Mouse (Mus musculus): ENCODE measurements around the gene Olfr644. TPM values are rescaled to one million over a fixed set of nuclear protein-coding genes. Genes with fewer than 3 reads are reported as not detected.

Olfr644 gene
- not detected in 2 replicates for polyA plus RNA-seq (2012; rRNA removed)

DNA sequence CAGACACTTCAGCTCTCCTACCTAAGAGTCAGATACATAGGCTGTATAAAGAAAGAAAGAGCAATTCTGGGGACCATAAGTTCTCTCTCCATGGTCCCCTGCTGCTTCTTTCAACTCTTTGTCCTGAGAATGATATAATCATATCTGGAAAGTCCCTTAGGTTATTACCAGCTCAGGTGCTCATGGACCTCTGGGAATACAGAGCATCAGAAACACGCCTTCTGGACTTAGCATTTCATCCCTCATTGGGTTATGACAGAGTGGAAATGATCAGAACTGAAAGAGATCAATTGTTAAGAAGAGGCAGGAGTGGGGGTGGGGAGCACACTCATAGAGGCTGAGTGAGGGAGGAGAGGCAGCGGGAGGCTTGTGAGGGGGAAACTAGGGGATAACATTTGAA, at the start of gene Olfr644:
TSS of gene Olfr644 (minus strand) at position 101 of the 400 bp plus-strand sequence.
- no peak for DNase-seq (ENCODE audit: low read depth)

DNA sequence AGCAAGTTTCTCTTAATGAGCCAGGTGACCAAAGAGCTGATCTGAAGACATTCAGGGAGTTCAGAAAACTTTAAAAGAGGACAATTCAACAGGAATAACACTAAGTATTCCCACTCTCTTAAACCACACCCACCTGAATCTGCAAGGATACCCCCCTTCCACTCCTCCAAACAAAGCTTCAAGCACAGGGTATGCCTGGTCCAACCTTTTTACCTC, 33.0 kb upstream of the Olfr644 start, which contains the start of gene Olfr646:
TSS of gene Olfr646 (plus strand) at position 117 of the 216 bp plus-strand sequence.
- no peak for DNase-seq (ENCODE audit: low read depth)

DNA sequence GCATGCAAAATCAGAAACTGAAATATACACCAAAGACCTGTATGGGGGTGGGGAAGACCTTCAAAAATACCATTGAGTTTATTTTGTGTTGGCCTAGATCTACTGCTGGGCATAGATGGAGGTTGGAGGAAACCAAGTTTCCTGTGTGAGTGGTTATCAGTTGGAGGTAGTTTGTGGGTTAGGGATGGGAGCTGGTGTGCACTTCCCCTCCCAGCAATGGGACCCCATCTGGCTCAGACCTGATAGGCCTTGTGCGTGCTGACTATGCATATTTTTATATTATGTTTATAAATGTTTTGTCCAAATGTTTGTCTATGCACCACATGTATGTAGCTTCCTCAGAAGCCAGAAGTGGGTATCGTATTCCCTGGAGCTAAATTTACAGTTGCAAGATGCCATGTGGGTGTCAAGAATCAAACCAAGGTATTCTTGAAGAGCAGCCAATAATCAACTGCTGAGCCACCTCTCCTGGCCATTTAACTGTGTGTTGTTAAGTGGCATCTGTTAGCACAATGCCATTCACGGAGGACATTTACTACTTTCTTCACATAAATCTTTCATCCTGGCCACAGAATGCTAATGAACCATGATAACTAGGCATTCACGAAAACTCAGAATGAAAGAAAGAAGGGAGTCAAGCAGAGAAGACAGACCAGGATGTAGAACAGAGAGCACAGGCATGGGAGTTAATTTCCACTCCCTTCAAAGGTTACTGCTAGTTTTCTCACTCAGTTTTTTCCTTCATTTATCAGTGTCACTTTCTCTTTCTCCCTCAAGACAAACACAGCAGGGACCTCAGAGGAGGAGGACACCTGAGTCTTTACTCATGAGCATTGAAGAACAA, 32.5 kb upstream of the Olfr644 start:
- DNase-seq (ENCODE audit: low read depth), result no peak

DNA sequence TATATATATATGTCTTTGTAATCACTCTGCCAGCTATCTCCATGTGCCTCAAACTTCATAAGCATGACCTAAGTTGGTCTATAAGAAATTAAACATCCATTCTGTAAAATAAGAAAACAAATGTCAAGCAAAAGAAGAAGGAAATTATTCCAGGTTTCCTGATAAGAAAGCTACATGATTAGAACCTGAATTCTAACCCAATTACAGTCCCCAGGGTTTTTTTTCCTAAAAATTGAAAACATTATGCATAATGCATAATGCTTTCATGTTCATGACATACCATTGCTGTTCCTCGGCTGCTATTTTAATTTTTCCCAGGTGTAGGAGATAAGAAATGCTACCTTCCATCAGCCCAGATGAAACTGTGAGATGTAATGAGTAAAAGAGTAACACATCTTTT, 13.7 kb upstream of the Olfr644 start, which contains the start of gene Olfr645:
TSS of gene Olfr645 (minus strand) at position 101 of the 400 bp plus-strand sequence.
- no peak for DNase-seq (ENCODE audit: low read depth)

DNA sequence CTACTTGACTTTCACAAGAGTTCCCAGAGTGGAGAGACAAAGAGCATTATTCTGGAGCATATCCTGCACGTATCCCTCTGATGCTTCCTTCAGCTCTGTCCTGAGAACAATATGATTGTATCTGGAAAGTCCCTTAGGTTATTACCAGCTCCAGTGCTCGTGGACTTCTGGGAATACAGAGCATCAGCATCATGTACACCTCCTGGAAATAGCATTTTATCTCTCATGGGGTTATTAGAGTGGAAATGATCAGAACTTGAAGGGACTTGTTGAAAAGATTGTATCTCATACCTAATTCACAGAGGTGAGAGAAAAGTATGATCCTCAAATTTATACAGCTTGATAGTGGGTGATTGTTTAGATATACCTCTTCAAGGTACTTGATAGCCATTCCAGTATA, 10.3 kb downstream of the Olfr644 start, which contains the start of gene 4930516K23Rik:
TSS of gene 4930516K23Rik (minus strand) at position 101 of the 400 bp plus-strand sequence.
- no peak for DNase-seq (ENCODE audit: low read depth)

DNA sequence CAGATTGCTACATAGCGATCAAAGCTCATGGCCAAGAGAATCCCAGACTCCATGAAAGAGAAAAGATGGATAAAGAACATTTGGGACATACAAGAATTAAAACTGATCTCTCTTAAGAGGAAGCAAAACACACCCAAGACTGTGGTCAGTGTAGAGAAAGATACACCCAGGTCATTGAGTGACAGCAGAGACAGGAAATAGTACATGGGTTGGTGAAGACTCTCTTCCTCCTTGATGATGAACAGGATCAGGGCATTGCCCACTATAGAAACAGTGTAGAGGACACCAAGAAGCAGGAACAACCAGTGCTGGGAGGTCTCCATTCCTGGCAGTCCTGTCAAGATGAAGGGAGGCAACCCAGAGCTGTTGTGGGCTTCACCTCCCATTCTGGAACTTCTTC, 12.5 kb downstream of the Olfr644 start:
- no peak for DNase-seq (ENCODE audit: low read depth)

DNA sequence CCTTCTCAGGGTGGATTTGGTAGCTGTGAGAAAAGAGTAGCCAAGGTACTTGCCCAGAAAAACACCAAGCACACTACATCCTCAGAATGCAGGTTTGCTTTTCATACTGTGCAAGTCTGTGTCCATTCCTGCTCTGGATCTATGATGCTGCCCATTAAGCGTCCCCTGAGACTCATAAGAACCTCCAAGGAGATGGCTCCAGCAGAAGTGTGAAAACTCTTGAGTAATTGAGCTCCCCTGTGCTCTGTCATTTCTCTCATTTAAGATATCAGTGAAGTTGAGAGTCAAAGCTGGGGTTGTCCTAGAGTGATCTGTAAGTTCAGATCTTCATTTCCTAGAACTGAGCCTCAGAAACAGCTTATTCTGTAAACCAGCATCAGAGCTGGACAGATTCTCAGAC, 19.1 kb downstream of the Olfr644 start, which contains the start of gene Olfr642:
TSS of gene Olfr642 (minus strand) at position 101 of the 400 bp plus-strand sequence.
- DNase-seq (ENCODE audit: low read depth), result no peak

DNA sequence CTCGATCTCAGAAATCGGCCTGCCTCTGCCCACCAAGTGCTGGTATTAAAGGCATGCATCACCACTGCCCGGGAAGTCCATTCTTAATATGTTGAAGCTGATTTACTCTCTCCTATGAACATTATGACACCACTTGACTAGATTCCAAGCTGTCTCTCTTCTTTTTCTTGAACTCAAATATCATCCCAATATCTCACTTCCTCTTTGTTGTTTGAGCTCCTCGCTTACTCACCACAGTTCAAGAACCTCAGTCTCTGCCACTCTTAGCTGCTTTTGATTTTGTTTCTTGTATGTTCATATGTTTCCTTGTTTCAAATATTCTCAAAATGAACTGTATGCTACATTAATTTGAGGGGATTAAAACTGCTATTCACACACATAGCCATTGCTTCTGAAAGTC, 20.9 kb downstream of the Olfr644 start:
- DNase-seq (ENCODE audit: low read depth), result no peak

DNA sequence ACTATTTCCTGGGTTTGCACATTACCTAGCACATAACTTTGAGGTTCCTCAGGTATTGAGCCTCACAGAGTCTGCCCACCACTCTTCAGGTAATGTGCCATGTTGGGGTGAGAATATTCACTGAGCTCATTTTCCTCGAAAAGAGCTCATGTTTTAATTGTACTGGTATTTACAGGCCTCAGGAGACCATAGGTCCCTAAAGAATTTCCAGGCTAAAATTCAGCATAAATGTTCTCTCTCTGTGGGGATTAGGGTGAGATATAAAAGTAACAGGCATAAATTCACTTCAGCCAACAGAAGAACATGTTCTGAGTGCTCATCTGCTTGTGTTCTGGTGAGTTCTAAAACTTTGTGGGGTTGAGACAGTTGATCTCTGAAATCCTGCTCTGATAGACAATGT, 36.5 kb downstream of the Olfr644 start, which contains the start of gene Olfr641:
TSS of gene Olfr641 (plus strand) at position 301 of the 400 bp plus-strand sequence.
- DNase-seq (ENCODE audit: low read depth), result no peak

DNA sequence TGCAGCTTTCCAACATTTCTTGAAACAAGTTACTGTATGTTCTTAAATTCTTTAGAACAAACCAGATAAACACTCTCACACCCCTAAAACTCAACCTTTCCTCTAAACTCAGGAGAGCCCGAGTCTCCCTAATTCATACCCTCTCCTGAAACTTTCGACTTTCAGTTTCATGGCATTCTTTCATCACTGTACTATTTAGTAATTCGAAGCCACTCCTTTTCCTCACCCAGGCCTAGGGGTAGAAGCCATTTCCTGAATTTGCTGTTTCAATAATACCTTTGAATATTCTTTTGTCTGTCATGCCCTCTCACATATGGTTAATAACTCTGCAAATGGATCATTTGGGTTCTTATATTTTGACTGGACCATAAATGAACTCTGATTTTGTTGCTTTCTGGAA, 44.7 kb downstream of the Olfr644 start:
- no peak for DNase-seq (ENCODE audit: low read depth)

DNA sequence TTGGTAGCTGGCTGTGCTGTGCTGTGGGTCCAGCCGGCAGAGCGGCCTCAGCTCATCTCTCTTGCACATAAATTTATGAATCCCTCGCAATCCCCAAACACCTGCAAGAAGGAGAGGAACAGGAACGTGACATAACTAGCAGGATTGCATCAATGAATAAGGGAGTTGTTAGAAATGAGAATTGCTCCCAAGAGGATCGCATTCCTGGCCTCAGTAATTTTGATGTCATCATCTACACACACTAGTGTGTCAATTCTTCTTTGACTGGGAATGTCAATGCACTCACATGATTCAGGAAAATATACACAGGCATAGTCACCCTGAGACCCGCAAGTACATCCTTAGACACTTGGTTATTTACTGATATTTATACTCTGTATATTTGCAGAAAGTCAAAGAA, 46.2 kb downstream of the Olfr644 start, which contains the start of gene Olfr640:
TSS of gene Olfr640 (minus strand) at position 101 of the 400 bp plus-strand sequence.
- DNase-seq (ENCODE audit: low read depth), result no peak

DNA sequence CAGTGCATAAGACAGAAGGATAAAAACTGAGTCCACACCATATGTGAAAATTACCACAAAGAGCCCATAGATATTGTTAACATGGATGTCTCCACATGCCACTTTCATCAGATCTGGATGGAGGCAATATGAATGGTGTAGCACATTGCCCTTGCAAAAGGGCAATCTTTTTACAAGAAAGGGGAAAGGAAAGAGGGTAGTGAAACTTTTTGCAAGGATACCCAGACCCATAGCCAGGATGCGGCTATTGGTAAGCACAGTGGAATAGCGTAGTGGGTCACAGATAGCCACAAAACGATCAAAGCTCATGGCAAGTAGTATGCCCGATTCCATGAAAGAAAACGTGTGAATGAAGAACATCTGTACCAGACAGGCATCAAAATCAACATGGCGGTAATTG, 50.0 kb downstream of the Olfr644 start:
- no peak for DNase-seq (ENCODE audit: low read depth)

DNA sequence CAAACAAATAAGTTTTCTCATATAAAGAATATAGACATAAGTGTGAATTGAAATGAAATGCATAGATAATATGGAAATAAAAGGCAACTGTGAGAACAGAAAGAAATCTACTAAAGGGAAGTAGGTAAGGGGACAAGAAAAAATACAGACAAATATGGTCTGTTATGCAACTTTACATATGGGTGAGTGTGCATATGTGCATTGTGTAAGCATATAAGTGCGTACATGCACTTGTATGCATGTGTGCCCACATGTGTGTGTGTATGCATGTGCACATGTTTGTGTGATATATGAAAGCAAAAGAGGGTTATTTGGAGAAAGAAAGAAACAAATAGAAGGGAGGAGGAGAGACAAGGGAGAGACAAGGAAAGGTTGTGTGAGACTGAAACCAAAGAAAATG, 52.7 kb downstream of the Olfr644 start:
- no peak for DNase-seq (ENCODE audit: low read depth)

DNA sequence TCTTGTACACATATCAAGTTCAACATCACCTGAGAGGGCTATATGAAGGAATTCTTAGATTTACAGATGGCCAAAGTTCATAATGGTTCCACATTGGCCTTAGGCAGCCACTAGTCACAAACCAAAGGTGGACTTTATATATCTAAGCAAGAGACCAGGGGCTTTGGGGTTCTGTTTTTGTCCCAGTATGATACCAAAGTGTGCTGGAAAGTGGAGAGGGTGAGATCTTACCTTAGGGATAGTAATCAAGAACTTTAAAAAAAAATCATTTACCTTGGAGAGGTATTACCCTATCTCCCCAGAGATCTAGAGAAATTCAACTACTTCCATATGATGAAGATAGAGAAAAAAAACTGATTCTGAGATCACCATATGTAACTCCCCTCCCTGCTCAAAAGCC, 54.5 kb downstream of the Olfr644 start, which contains the start of gene Olfr639:
TSS of gene Olfr639 (minus strand) at position 101 of the 400 bp plus-strand sequence.
- DNase-seq (ENCODE audit: low read depth), result no peak

Other genes with a start within 250 kb of the Olfr644 start
- 2,031 and 4,766 TPM in 2 replicates for gene Hbb-bs, start 243.8 kb downstream of the Olfr644 start, polyA plus RNA-seq (2012; rRNA removed)
- not detected in 2 replicates for gene Hbb-bh2, start 231.3 kb downstream of the Olfr644 start, polyA plus RNA-seq (2012; rRNA removed)
- gene Hbb-bh1, start 228.7 kb downstream of the Olfr644 start, polyA plus RNA-seq (2012; rRNA removed), result not detected in 2 replicates
- not detected in 2 replicates for gene Hbb-y, start 218.7 kb downstream of the Olfr644 start, polyA plus RNA-seq (2012; rRNA removed)
- gene Olfr66, start 185.6 kb downstream of the Olfr644 start, polyA plus RNA-seq (2012; rRNA removed), result not detected in 2 replicates
- not detected in 2 replicates for gene Olfr64, start 177.4 kb downstream of the Olfr644 start, polyA plus RNA-seq (2012; rRNA removed)
- gene Olfr65, start 168.4 kb downstream of the Olfr644 start, polyA plus RNA-seq (2012; rRNA removed), result not detected in 2 replicates
- gene Olfr631, start 143.0 kb downstream of the Olfr644 start, polyA plus RNA-seq (2012; rRNA removed), result not detected in 2 replicates
- not detected in 2 replicates for gene Olfr632, start 137.5 kb downstream of the Olfr644 start, polyA plus RNA-seq (2012; rRNA removed)
- not detected in 2 replicates for gene Olfr633, start 127.4 kb downstream of the Olfr644 start, polyA plus RNA-seq (2012; rRNA removed)
- not detected in 2 replicates for gene Olfr635, start 100.7 kb downstream of the Olfr644 start, polyA plus RNA-seq (2012; rRNA removed)
- not detected in 2 replicates for gene Olfr638, start 73.1 kb downstream of the Olfr644 start, polyA plus RNA-seq (2012; rRNA removed)
- not detected in 2 replicates for gene Olfr639, start 54.6 kb downstream of the Olfr644 start, polyA plus RNA-seq (2012; rRNA removed)
- not detected in 2 replicates for gene Olfr640, start 46.3 kb downstream of the Olfr644 start, polyA plus RNA-seq (2012; rRNA removed)
- gene Olfr641, start 36.4 kb downstream of the Olfr644 start, polyA plus RNA-seq (2012; rRNA removed), result not detected in 2 replicates
- not detected in 2 replicates for gene Olfr642, start 19.2 kb downstream of the Olfr644 start, polyA plus RNA-seq (2012; rRNA removed)
- gene 4930516K23Rik, start 10.4 kb downstream of the Olfr644 start, polyA plus RNA-seq (2012; rRNA removed), result not detected in 2 replicates
- gene Olfr645, start 13.6 kb upstream of the Olfr644 start, polyA plus RNA-seq (2012; rRNA removed), result not detected in 2 replicates
- not detected in 2 replicates for gene Olfr646, start 33.0 kb upstream of the Olfr644 start, polyA plus RNA-seq (2012; rRNA removed)
- 0.14 and 0.34 TPM in 2 replicates for gene Ubqln5, start 58.0 kb upstream of the Olfr644 start, polyA plus RNA-seq (2012; rRNA removed)
- not detected in 2 replicates for gene Olfr643, start 65.5 kb upstream of the Olfr644 start, polyA plus RNA-seq (2012; rRNA removed)
- gene Ubqln3, start 71.4 kb upstream of the Olfr644 start, polyA plus RNA-seq (2012; rRNA removed), result 1.6 and 2.4 TPM in 2 replicates
- gene Ubqlnl, start 78.7 kb upstream of the Olfr644 start, polyA plus RNA-seq (2012; rRNA removed), result 2.4 TPM in 2 replicates
- 0.05 TPM in 1 of 2 replicates, not detected in the other for gene Olfm5, start 93.0 kb upstream of the Olfr644 start, polyA plus RNA-seq (2012; rRNA removed)
- 0.05 TPM in 1 of 2 replicates, not detected in the other for gene Olfr648, start 111.5 kb upstream of the Olfr644 start, polyA plus RNA-seq (2012; rRNA removed)
- gene Olfr649, start 124.1 kb upstream of the Olfr644 start, polyA plus RNA-seq (2012; rRNA removed), result not detected in 2 replicates
- gene Trim6, start 146.9 kb upstream of the Olfr644 start, polyA plus RNA-seq (2012; rRNA removed), result 1.3 TPM in 2 replicates
- gene Trim34a, start 172.6 kb upstream of the Olfr644 start, polyA plus RNA-seq (2012; rRNA removed), result 4.7 and 5.2 TPM in 2 replicates
- 0.42 TPM in 2 replicates for gene Trim5, start 216.2 kb upstream of the Olfr644 start, polyA plus RNA-seq (2012; rRNA removed)
- gene Trim12a, start 243.6 kb upstream of the Olfr644 start, polyA plus RNA-seq (2012; rRNA removed), result 3.6 and 3.8 TPM in 2 replicates

Data from gonadal fat pad, adult 2 months (tissue).